Mouse (Mus musculus) T-helper 1 cell (primary cell): ENCODE measurements around the gene Id4.

Experiments used
- in situ Hi-C: fragments of 300-600 bp; cut with MboI, MseI; formaldehyde crosslinking; loops from one replicate; pipeline ENCODE4 v1.15.1; 2025; ENCODE audit warnings: high pct_unique_total_duplicates

Gene Id4

GRCm38 (mm10) chr13:48260690-48261278, at the start of gene Id4:
TSS of gene Id4 (plus strand) at chr13:48261228.
- in situ Hi-C loops: loop anchor here (10.0 kb wide), 2 partner anchors 204 to 864 kb away; no protein-coding TSS in a partner anchor

- in situ Hi-C loops: no loop called here
Observed at GRCm38 (mm10) chr13:48227136-48227535, 33.9 kb upstream of the Id4 start.

DNA sequence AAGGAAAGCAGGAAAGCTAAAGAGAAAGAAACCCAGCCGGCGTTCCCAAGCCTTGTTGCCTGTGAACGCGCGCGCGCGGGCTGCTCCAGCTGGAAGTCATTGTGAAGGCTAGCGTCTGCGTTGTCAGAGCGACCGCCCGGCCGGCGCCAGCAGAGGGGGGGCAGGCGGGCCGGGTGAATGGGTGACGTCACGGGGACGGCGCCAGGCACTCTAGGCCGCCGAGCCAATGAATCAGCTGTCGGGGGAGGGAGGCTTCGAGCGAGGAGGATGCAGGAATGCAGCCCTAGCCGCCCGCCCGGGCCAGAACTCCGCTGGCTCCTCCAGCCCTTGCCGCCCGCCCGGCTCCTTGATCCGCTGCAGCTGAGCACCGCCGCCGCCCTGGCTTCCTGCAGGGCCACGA, 33.3 kb upstream of the Id4 start:
- in situ Hi-C loops: no loop called here

DNA sequence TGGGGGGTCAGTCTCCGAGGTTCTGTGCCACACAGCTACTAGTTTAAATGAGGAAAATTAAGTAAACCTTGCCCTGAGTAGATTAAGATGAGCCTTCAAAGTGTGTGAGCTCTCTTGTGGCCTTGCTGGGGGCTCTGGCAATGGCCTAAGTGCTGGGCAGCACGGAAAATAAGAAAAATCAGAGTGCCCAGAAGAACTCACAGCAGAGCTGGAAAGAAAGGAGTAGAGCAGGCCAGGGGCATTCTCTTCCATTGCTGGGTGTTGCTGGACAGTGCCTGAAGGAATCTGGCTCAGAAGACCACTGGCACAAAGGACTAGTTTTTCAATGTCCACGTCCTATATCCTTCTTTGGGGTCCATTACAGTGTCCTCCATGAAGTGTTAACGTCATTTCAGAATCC, 32.9 kb upstream of the Id4 start:
- in situ Hi-C loops: no loop called here

- in situ Hi-C loops: no loop called here
Observed at GRCm38 (mm10) chr13:48230996-48231395, 30.0 kb upstream of the Id4 start.

GRCm38 (mm10) chr13:48236436-48236835, 24.6 kb upstream of the Id4 start:
- in situ Hi-C loops: no loop called here

GRCm38 (mm10) chr13:48236865-48237264, 24.2 kb upstream of the Id4 start:
- in situ Hi-C loops: no loop called here

- in situ Hi-C loops: no loop called here
Observed at GRCm38 (mm10) chr13:48237516-48237915, 23.5 kb upstream of the Id4 start.

GRCm38 (mm10) chr13:48245235-48246012, 15.6 kb upstream of the Id4 start:
- in situ Hi-C loops: no loop called here

DNA sequence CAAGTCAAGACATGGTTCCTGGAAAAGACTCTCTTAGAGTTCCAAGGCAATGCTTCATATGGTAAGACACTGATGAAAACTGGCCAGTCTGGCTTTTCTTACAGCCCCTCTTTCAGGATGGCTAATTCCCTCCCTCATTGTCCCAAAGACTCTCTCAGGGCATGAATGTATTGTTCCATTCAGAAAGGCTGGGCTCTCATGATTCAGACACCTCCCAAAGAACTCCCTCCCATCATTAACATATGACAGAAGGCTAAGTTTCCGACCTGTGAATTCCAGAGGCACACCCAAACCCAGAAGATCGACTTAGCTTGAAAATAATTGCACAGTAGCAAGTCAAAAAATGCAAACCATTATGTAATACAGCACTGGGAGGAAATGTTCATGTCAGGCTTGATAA, 8.5 kb upstream of the Id4 start:
- in situ Hi-C loops: no loop called here

DNA sequence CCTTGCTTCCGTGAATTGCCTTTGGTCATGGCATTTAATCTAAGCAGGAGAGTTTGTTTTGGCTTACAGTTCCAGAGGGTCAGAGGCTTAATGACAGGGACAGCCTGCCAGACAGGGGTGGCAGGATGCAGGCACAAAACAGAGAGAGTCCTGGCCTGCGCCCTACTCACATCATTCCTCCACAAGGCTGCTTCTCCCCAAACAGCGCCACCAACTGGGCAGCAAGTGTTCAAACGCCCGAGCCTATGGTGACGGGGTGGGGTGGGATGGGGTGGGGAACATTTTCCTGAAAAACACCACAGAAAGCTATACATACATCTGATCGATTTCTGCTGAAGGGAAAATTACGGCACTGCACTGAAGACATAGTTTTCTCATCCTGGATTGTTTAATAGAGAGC, 6.0 kb upstream of the Id4 start:
- in situ Hi-C loops: no loop called here

- in situ Hi-C loops: loop anchor here (10.0 kb wide), 2 partner anchors 203 to 863 kb away; no protein-coding TSS in a partner anchor
Observed at GRCm38 (mm10) chr13:48261341-48262221, 553 bp downstream of the Id4 start.

GRCm38 (mm10) chr13:48262451-48262969, 1.5 kb downstream of the Id4 start:
- in situ Hi-C loops: loop anchor here (10.0 kb wide), 2 partner anchors 202 to 862 kb away; no protein-coding TSS in a partner anchor

DNA sequence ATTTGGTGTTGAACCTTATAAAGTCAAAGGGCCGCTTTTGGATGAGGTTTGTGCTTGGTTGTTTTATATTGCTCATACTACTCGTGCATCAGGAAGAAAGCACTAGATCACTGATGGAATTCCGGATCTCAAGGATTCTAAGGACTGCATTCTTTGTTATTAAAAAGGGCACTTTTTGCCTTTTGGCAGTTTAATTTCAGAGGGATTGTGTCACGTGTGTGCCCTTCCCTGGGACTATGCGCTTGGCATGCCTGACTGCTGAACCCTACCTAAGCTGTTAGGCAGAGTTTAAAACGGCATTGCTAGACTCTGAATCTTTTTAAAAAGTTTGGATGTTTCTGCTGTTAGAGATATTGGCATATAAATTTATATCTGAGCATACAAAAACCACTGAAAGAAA, 4.0 kb downstream of the Id4 start:
- in situ Hi-C loops: loop anchor here (10.0 kb wide), 2 partner anchors 200 to 860 kb away; no protein-coding TSS in a partner anchor

DNA sequence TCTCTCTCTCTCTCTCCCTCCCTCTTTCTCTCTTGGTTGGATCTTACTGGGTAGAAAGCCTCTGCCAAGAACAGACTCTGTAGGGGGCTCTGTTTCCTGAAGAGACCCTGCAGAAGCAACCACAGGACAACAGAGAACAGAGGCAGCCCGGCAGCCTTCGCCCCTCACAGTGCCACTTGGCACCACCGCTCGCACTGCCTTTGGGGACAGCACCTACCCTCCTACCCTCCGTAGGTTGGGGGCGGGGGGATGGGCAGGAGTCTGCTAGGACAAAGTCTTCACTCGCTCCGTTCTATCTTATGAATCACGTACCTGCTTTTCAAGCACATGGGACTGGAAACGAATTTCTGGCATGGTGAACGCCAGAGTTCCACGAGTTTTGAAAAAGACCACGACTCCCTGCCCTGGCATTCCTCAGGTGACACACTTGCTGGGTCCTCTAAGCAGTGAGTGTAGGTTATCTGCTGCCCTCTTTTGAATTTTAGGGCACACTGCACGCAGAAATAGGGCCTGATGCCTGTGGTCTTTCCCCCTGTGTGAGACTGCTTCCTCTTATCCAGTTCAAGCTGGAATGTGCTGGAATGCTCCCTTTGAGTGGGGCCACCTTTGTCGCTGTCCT, 12.5 kb downstream of the Id4 start:
- in situ Hi-C loops: no loop called here

DNA sequence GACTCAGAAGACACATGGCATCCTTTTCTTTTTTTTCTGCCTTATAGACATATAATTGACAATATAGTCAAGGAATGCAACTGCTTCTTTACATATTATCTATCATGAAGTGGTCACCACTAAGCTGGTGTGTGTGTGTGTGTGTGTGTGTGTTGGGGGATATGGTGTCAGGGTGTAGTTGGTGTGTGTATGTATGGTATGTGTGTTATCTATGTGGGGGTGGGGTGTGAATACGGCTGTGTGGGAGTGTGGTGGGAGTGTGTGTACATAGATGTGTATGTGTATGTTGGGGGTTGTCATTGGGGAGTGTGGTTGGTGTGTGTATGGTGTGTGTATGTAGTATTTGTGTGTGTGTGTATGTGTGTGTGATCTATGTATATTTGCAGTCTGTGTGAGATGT, 13.1 kb downstream of the Id4 start:
- in situ Hi-C loops: no loop called here

- in situ Hi-C loops: no loop called here
Observed at GRCm38 (mm10) chr13:48276981-48277380, 16.0 kb downstream of the Id4 start.

- in situ Hi-C loops: no loop called here
Observed at GRCm38 (mm10) chr13:48284426-48284825, 23.4 kb downstream of the Id4 start.

DNA sequence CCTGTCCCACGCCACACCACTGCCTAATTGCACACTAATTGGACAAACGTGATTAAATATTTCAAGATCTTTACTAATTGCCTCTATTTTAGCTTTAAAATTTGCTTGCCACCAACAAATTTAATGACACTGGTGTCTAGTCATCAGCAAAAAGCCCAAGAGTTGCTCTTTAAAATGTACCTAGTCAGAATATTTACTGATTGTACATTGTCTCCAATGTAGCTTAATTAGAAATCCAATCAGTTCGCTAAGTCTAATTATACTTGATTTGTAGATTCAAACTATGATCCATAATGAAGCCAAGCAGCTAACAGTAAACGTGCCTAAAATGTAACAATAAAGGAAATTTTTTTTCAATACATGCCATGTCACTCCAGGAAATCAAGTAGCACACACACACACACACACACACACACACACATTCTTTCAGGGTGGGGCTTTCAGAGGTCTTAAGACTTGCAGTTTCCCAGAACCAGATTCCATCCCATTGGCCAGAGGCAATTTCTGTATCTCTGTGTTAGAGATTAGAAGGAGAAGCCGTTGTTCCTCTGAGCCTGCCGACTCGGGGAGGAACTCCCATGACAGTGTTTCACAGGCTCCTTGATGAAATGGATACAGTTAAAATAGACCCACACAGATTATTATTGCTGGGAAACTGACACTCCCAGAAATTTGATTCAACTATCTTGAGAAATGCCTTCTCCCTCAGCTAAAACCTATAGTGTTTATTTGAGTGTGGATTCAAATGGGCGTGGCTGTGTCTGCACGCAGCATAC, 24.1 kb downstream of the Id4 start:
- in situ Hi-C loops: no loop called here

- in situ Hi-C loops: no loop called here
Observed at GRCm38 (mm10) chr13:48290427-48290826, 29.4 kb downstream of the Id4 start.

GRCm38 (mm10) chr13:48314500-48314899, 53.5 kb downstream of the Id4 start:
- in situ Hi-C loops: no loop called here
